ENCODE assay signal across 9 mouse cellular contexts in the genomic region with DNA sequence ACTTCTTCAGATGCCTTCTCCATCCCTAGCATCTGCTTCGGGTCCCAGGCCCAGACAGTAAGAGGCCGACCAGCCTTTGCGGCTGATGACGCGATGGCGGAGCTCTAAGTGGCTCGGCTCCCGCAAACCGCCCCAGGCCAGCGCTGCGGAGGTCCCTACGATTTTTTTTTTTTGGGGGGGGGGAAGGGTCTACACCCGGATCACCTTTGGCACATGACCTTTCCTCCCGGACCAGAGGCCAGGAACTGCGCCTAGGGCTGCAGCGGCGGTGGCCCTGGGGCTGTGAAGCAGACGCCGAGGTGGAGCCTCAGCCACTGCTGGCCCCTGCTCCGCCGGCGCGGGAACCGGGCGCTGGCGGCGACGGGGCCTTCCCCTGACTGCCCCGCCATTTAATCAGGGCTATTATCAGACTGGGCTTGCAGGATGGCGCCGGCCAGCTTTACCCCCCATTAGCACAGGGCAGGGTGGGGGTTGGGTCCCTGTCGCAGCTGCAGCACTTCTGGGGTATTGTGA. TPM values are rescaled to one million over a fixed set of nuclear protein-coding genes. Genes with fewer than 3 reads are reported as not detected.
DNase-seq lines count a peak whose midpoint lies in the region; ATAC-seq and TF ChIP-seq lines count a peak whose summit lies in the region.
"Had no signal": no experiment of that assay in that cellular context is flagged by ENCODE, and none has a peak within 500 bp of the region (broad histone marks: within the 10 kb centered on the region; RNA-seq: fewer than 3 reads in every experiment).

No protein-coding gene starts in this region.

- H3K4me2 ChIP-seq in heart, embryonic 11.5 days, result peak overlapping the region; percentile 90
- peak overlapping the region; percentile 59 for H3K4me2 ChIP-seq in embryonic facial prominence, embryonic 12.5 days (replicated peaks)
- peak overlapping the region; percentile 62 for H3K4me2 ChIP-seq in hindbrain, embryonic 15.5 days
- peak overlapping the region; percentile 44 for H3K4me2 ChIP-seq in midbrain, postnatal 0 days (ENCODE audit: low read depth, low read length, poor library complexity, severe bottlenecking)

- peak; percentile 46 for ATAC-seq in heart, embryonic 11.5 days (replicated peaks; ENCODE audit: insufficient number of reproducible peaks, low FRiP score, low TSS enrichment)
- peak; percentile 63; the same call in 1 of the 2 replicates for ATAC-seq in embryonic facial prominence, embryonic 12.5 days (ENCODE audit: insufficient number of reproducible peaks, insufficient read depth, low FRiP score, low TSS enrichment)
- peak; percentile 68 for ATAC-seq in hindbrain, embryonic 15.5 days (ENCODE audit: low FRiP score, low read depth)
- ATAC-seq in midbrain, postnatal 0 days (ENCODE audit: low FRiP score), result peak; percentile 42; the same call in 1 of the 2 replicates

- peak overlapping the region; percentile 52 for H3K4me3 ChIP-seq in heart, embryonic 11.5 days (ENCODE audit: low read depth, low read length)
- H3K4me3 ChIP-seq in embryonic facial prominence, embryonic 12.5 days, result peak overlapping the region; percentile 36
- H3K4me3 ChIP-seq in hindbrain, embryonic 15.5 days, result peak overlapping the region; percentile 34
- H3K4me3 ChIP-seq in midbrain, postnatal 0 days (ENCODE audit: low read depth, low read length), result peak overlapping the region; percentile 28

- H3K4me1 ChIP-seq in heart, embryonic 11.5 days (ENCODE audit: control insufficient read depth, insufficient read depth, low read length), result peaks cover 23% of the 10 kb centered on the region
- H3K4me1 ChIP-seq in embryonic facial prominence, embryonic 12.5 days, result 0 out of 2 replicates have a peak, but pooled peaks cover 5% of the 10 kb centered on the region
- H3K4me1 ChIP-seq in hindbrain, embryonic 15.5 days (replicated peaks), result peaks cover 17% of the 10 kb centered on the region
- H3K4me1 ChIP-seq in midbrain, postnatal 0 days (ENCODE audit: insufficient read depth, low read length), result peaks cover 3% of the 10 kb centered on the region; the same call in 1 of the 2 replicates

- DNase-seq in heart, postnatal 4 days, result no peak
- no peak for DNase-seq in midbrain, postnatal 0 days (ENCODE audit: low spot score)
- DNase-seq in urinary bladder, postnatal 10 days (ENCODE audit: low spot score), result no peak
- no peak for DNase-seq in layer of hippocampus, postnatal 25 days (ENCODE audit: extremely low spot score in 1 of 2, low spot score in 1 of 2)
- DNase-seq in lung, postnatal 10 days, result no peak

- peak overlapping the region; percentile 81 for H3K9ac ChIP-seq in heart, embryonic 11.5 days (ENCODE audit: low read depth, low read length)
- no peak overlapping the region for H3K9ac ChIP-seq in embryonic facial prominence, embryonic 12.5 days
- no peak overlapping the region for H3K9ac ChIP-seq in hindbrain, embryonic 15.5 days
- H3K9ac ChIP-seq in midbrain, postnatal 0 days (replicated peaks; ENCODE audit: low read length, poor library complexity, severe bottlenecking), result no peak overlapping the region

- no peaks in the 10 kb centered on the region for H3K27me3 ChIP-seq in heart, embryonic 11.5 days (ENCODE audit: control insufficient read depth, insufficient read depth, low read length)
- peaks cover 62% of the 10 kb centered on the region for H3K27me3 ChIP-seq in embryonic facial prominence, embryonic 12.5 days
- peaks cover 76% of the 10 kb centered on the region for H3K27me3 ChIP-seq in hindbrain, embryonic 15.5 days
- H3K27me3 ChIP-seq in midbrain, postnatal 0 days (ENCODE audit: insufficient read depth, low read length), result peaks cover 58% of the 10 kb centered on the region

- H3K36me3 ChIP-seq in heart, embryonic 11.5 days (ENCODE audit: control insufficient read depth, insufficient read depth, low read length), result no peaks in the 10 kb centered on the region
- no peaks in the 10 kb centered on the region for H3K36me3 ChIP-seq in embryonic facial prominence, embryonic 12.5 days
- no peaks in the 10 kb centered on the region for H3K36me3 ChIP-seq in hindbrain, embryonic 15.5 days
- no peaks in the 10 kb centered on the region for H3K36me3 ChIP-seq in midbrain, postnatal 0 days (ENCODE audit: insufficient read depth, low read length)

- peak overlapping the region; percentile 67 for H3K27ac ChIP-seq in heart, embryonic 11.5 days (ENCODE audit: low read depth, low read length)
- H3K27ac ChIP-seq in embryonic facial prominence, embryonic 12.5 days, result no peak overlapping the region
- H3K27ac ChIP-seq in hindbrain, embryonic 15.5 days (replicated peaks), result no peak overlapping the region
- H3K27ac ChIP-seq in midbrain, postnatal 0 days (ENCODE audit: low read depth, low read length), result no peak overlapping the region

- WGBS in heart, embryonic 11.5 days (ENCODE audit: insufficient replicate concordance), result 0% methylated on average over 32 of the region's 32 CpGs
- under 1% methylated on average over 32 of the region's 32 CpGs for WGBS in embryonic facial prominence, embryonic 12.5 days
- under 1% methylated on average over 32 of the region's 32 CpGs for WGBS in hindbrain, embryonic 15.5 days
- WGBS in midbrain, postnatal 0 days, result under 1% methylated on average over 32 of the region's 32 CpGs

- no peaks in the 10 kb centered on the region for H3K9me3 ChIP-seq in heart, embryonic 11.5 days (replicated peaks; ENCODE audit: control insufficient read depth, low read length)
- no peaks in the 10 kb centered on the region for H3K9me3 ChIP-seq in embryonic facial prominence, embryonic 12.5 days
- H3K9me3 ChIP-seq in hindbrain, embryonic 15.5 days, result no peaks in the 10 kb centered on the region
- H3K9me3 ChIP-seq in midbrain, postnatal 0 days (ENCODE audit: low read length), result no peaks in the 10 kb centered on the region

- TF ChIP-seq CTCF in midbrain, postnatal 0 days (IDR thresholded peaks at IDR 0.05), result no peak

RNA-seq across cellular contexts. Expression of gene Tbx20, which starts 6.9 kb away (rescaled TPM):
- 60.0 and 80.5 TPM in 2 replicates for polyA plus RNA-seq in heart, embryonic 11.5 days (2014; fragmentation: Nextera tagmentation; extraction: Ambion mirVana)
- 100 to 1,000 TPM; 341 to 376 TPM for total RNA-seq in heart, postnatal 4 days (2021)
- 0.15 and 0.75 TPM in 2 replicates for polyA plus RNA-seq in embryonic facial prominence, embryonic 12.5 days (2016; fragmentation: Nextera tagmentation; extraction: Ambion mirVana)
- 0.61 and 1.0 TPM in 2 replicates for polyA plus RNA-seq in hindbrain, embryonic 15.5 days (2015; fragmentation: Nextera tagmentation; extraction: Ambion mirVana)
- 0.24 and 0.33 TPM in 2 replicates for total RNA-seq in midbrain, postnatal 0 days (2014; rRNA removed)
- 0.01 TPM in 1 of 2 replicates, not detected in the other for polyA plus RNA-seq in midbrain, postnatal 0 days (2015; fragmentation: Nextera tagmentation; extraction: Ambion mirVana)
- total RNA-seq in layer of hippocampus, postnatal 25 days (2021), result not detected
- polyA plus RNA-seq: gonadal fat pad, adult 2 months had no signal

Comparison
In these comparisons a context has a peak if more than half of its experiments do, and no peak if none do; other contexts are left out.
1. RNA of gene Tbx20, which starts 6.9 kb away (polyA plus RNA-seq): 60.0 to 80.5 TPM in heart, embryonic 11.5 days; 0.15 to 0.75 TPM in embryonic facial prominence, embryonic 12.5 days, 0.61 to 1.0 TPM in hindbrain, embryonic 15.5 days and 0.01 TPM in midbrain, postnatal 0 days; every median in the first group is over 10 times any median in the second.
2. Peak in every context shown above with its lines, with median percentiles within 50 percentile points of each other: ATAC-seq, H3K4me2 ChIP-seq and H3K4me3 ChIP-seq.